Mouse (Mus musculus) spleen, adult 2 months (tissue): ENCODE results near the gene Ifnab.

ENCODE experiments used
- CTCF ChIP-seq: fragments of 200-500 bp; IDR thresholded peaks from 2 replicates; pipeline ENCODE4 v1.5.1; 2011; ENCODE audit warnings: mild to moderate bottlenecking, inconsistent platforms; ENCODE audit not compliant: insufficient read depth, insufficient read length, insufficient replicate concordance; ENCODE audit errors: extremely low read depth
- POLR2A ChIP-seq: fragments of 200-500 bp; IDR thresholded peaks from 2 replicates; pipeline ENCODE4 v1.6.1; 2011; ENCODE audit warnings: low read depth, low read length, inconsistent platforms

- TF ChIP-seq CTCF (no peak), POLR2A (no peak)
Measured at GRCm38 (mm10) chr4:88676824-88677223, 14.3 kb downstream of the Ifnab start, which contains the start of gene Ifna16.
